Mouse (Mus musculus): ENCODE data around the gene Ctnnd2. TPM values are rescaled to one million over a fixed set of nuclear protein-coding genes. Genes with fewer than 3 reads are reported as not detected.

The Ctnnd2 gene
- polyA plus RNA-seq, 1 experiment from 2014 or later: 0.16 TPM

DNA sequence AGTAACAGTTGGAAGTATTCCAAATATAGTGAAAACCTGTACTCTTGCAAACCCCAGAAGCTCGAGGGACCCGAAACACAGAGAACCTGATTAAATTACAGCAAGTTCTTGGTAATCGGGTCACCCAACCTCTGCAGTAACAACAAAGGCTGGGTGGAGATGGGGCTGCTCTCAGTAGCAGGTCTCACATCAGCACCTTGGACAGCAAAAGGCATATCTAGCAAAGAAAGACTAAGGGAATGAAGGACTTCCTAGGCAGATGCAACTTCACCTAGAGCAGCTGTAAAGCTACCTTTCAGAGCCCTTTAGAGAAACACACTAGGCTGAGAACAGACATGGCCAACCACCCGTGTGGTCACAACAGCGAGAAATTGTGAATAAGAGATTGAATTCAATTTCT lies 741.0 kb downstream of the Ctnnd2 start:
- WGBS (ENCODE audit: insufficient replicate concordance): 58% methylated on average over 5 of the region's 5 CpGs
- no peak overlapping the region for H3K27ac ChIP-seq
- DNase-seq (no peak), ATAC-seq (ENCODE audit: low read depth) (no peak)
- H3K4me3 ChIP-seq (replicated peaks): no peak overlapping the region
- no peaks in the 10 kb centered on the region for H3K36me3 ChIP-seq
- H3K27me3 ChIP-seq: no peaks in the 10 kb centered on the region
- H3K9me3 ChIP-seq (replicated peaks): no peaks in the 10 kb centered on the region
- H3K4me1 ChIP-seq (replicated peaks): no peaks in the 10 kb centered on the region
- H3K4me2 ChIP-seq: no peak overlapping the region
- H3K9ac ChIP-seq: no peak overlapping the region

- ATAC-seq (ENCODE audit: low read depth) (no peak), DNase-seq (no peak)
- H3K27ac ChIP-seq: no peak overlapping the region
- no peaks in the 10 kb centered on the region for H3K9me3 ChIP-seq (replicated peaks)
- H3K36me3 ChIP-seq: no peaks in the 10 kb centered on the region
- H3K4me2 ChIP-seq: no peak overlapping the region
- no peaks in the 10 kb centered on the region for H3K27me3 ChIP-seq
- no peak overlapping the region for H3K9ac ChIP-seq
- H3K4me3 ChIP-seq (replicated peaks): no peak overlapping the region
- WGBS (ENCODE audit: insufficient replicate concordance): 66% methylated on average over 5 of the region's 5 CpGs
- no peaks in the 10 kb centered on the region for H3K4me1 ChIP-seq (replicated peaks)
Measured at GRCm38 (mm10) chr15:30925838-30926237, 753.4 kb downstream of the Ctnnd2 start.

DNA sequence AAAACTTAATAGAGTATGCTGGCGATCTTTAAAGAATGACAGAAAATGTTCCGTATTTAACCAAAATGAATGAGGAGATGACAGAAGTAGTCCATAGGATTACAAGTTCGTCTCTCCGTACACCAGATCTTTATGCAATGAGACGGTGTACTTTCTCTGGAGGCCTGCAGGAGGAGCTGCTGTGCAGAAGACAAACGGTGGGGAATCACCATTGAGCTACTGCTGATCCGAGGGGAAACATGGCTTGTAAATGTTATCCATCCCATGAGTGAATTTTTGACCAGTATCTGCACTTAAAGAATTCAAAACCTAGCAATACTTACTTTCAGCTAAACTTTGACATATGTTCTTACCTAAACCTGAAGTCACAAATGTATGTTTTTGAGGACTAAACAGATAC lies 755.2 kb downstream of the Ctnnd2 start:
- Histone ChIP-seq H3K27ac (no peak overlapping the region), H3K9ac (no peak overlapping the region), H3K27me3 (no peaks in the 10 kb centered on the region), H3K4me1 (replicated peaks) (no peaks in the 10 kb centered on the region), H3K4me3 (replicated peaks) (no peak overlapping the region), H3K9me3 (replicated peaks) (no peaks in the 10 kb centered on the region), H3K36me3 (no peaks in the 10 kb centered on the region), H3K4me2 (no peak overlapping the region)
- ATAC-seq (ENCODE audit: low read depth): no peak
- DNase-seq: no peak
- 45% methylated on average over 7 of the region's 7 CpGs for WGBS (ENCODE audit: insufficient replicate concordance)

GRCm38 (mm10) chr15:30931906-30932305 lies 759.5 kb downstream of the Ctnnd2 start:
- DNase-seq (no peak), ATAC-seq (ENCODE audit: low read depth) (no peak)
- Histone ChIP-seq H3K4me1 (replicated peaks) (no peaks in the 10 kb centered on the region), H3K4me2 (no peak overlapping the region), H3K27ac (no peak overlapping the region), H3K27me3 (no peaks in the 10 kb centered on the region), H3K36me3 (no peaks in the 10 kb centered on the region), H3K4me3 (replicated peaks) (no peak overlapping the region), H3K9ac (no peak overlapping the region), H3K9me3 (replicated peaks) (peaks cover 3% of the 10 kb centered on the region; the same call in 1 of the 2 replicates)
- 60% methylated on average over 5 of the region's 5 CpGs for WGBS (ENCODE audit: insufficient replicate concordance)

DNA sequence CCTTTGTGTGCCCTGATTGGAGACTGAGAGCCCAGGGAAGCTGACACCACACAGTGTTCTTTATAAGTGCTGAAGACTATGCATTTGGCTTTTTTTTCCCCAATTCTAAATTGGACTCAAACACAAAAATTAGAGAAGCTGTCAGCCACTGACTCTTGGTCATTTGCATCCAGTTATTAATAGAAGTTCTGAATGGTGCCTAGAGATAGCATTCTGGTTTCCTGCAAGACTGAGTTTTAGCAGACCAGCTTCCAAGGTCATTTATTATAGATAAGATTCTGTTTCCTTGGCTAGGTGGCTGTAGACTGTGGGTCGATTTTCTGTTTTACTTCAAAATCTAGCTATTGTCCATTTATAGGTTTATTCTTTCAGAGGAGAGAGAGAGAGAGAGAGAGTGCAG lies 773.5 kb downstream of the Ctnnd2 start:
- Histone ChIP-seq H3K9ac (no peak overlapping the region), H3K4me1 (replicated peaks) (no peaks in the 10 kb centered on the region), H3K9me3 (replicated peaks) (no peaks in the 10 kb centered on the region), H3K4me3 (replicated peaks) (no peak overlapping the region), H3K4me2 (no peak overlapping the region), H3K36me3 (no peaks in the 10 kb centered on the region), H3K27ac (no peak overlapping the region), H3K27me3 (no peaks in the 10 kb centered on the region)
- DNase-seq (no peak), ATAC-seq (ENCODE audit: low read depth) (no peak)
- 9% methylated on average over 1 of the region's 1 CpGs for WGBS (ENCODE audit: insufficient replicate concordance)

DNA sequence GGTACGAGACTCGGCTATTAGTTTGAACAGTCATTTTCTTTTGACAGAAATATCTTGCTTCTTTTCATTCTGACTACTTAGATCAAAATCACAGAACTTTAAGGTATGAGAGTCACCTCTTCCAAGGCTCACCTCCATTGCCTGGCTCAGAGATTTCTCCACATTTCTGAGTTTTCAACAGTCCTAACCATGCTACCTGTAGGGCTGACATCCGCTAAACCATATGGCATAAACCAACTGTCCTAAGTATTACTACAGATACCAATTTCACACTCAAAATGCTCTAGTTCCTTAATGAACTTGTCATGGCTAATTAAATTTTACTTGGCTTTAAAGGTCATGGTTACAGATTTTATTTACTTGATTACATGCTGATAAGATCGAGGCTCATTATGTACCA lies 786.1 kb downstream of the Ctnnd2 start:
- WGBS (ENCODE audit: insufficient replicate concordance): 74% methylated on average over 4 of the region's 4 CpGs
- no peak overlapping the region for H3K4me2 ChIP-seq
- no peaks in the 10 kb centered on the region for H3K9me3 ChIP-seq (replicated peaks)
- DNase-seq (no peak), ATAC-seq (ENCODE audit: low read depth) (no peak)
- no peak overlapping the region for H3K27ac ChIP-seq
- H3K36me3 ChIP-seq: no peaks in the 10 kb centered on the region
- no peak overlapping the region for H3K9ac ChIP-seq
- H3K27me3 ChIP-seq: no peaks in the 10 kb centered on the region
- no peaks in the 10 kb centered on the region for H3K4me1 ChIP-seq (replicated peaks)
- H3K4me3 ChIP-seq (replicated peaks): no peak overlapping the region

- Histone ChIP-seq H3K4me2 (no peak overlapping the region), H3K4me1 (replicated peaks) (no peaks in the 10 kb centered on the region), H3K4me3 (replicated peaks) (no peak overlapping the region), H3K9ac (no peak overlapping the region), H3K36me3 (no peaks in the 10 kb centered on the region), H3K27ac (no peak overlapping the region), H3K9me3 (replicated peaks) (no peaks in the 10 kb centered on the region), H3K27me3 (no peaks in the 10 kb centered on the region)
- ATAC-seq (ENCODE audit: low read depth) (no peak), DNase-seq (no peak)
- WGBS (ENCODE audit: insufficient replicate concordance): 56% methylated on average over 8 of the region's 8 CpGs
Measured at GRCm38 (mm10) chr15:30962421-30963160, 790.2 kb downstream of the Ctnnd2 start.

DNA sequence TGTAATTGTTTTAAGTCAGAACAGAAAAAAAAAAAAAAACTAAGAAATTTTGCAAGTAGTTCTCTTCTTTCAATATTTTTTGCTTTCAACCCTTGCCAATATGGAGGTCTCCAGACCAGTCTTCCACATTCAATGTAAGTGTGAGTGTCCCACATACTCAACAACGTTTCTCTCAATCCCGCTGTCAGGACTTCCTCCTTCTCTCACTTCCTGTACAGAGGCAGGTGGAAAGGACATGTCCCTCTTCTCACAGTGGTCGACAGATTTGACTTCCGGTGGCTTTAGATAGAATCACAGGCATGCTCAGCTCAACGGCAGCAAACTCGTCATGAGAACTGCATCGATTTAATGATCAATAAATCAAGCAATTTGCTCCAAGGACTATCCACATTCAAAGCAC lies 791.7 kb downstream of the Ctnnd2 start:
- Histone ChIP-seq H3K4me3 (replicated peaks) (no peak overlapping the region), H3K27me3 (no peaks in the 10 kb centered on the region), H3K27ac (no peak overlapping the region), H3K4me1 (replicated peaks) (no peaks in the 10 kb centered on the region), H3K36me3 (no peaks in the 10 kb centered on the region), H3K9ac (no peak overlapping the region), H3K9me3 (replicated peaks) (no peaks in the 10 kb centered on the region), H3K4me2 (no peak overlapping the region)
- DNase-seq (no peak), ATAC-seq (ENCODE audit: low read depth) (no peak)
- 51% methylated on average over 7 of the region's 7 CpGs for WGBS (ENCODE audit: insufficient replicate concordance)

- ATAC-seq (ENCODE audit: low read depth): no peak
- Histone ChIP-seq H3K4me1 (replicated peaks) (no peaks in the 10 kb centered on the region), H3K4me2 (no peak overlapping the region), H3K27ac (no peak overlapping the region), H3K9ac (no peak overlapping the region), H3K4me3 (replicated peaks) (no peak overlapping the region), H3K9me3 (replicated peaks) (no peaks in the 10 kb centered on the region), H3K27me3 (no peaks in the 10 kb centered on the region), H3K36me3 (no peaks in the 10 kb centered on the region)
- DNase-seq: no peak
- 61% methylated on average over 4 of the region's 4 CpGs for WGBS (ENCODE audit: insufficient replicate concordance)
Measured at GRCm38 (mm10) chr15:30964865-30965679, 792.7 kb downstream of the Ctnnd2 start.

DNA sequence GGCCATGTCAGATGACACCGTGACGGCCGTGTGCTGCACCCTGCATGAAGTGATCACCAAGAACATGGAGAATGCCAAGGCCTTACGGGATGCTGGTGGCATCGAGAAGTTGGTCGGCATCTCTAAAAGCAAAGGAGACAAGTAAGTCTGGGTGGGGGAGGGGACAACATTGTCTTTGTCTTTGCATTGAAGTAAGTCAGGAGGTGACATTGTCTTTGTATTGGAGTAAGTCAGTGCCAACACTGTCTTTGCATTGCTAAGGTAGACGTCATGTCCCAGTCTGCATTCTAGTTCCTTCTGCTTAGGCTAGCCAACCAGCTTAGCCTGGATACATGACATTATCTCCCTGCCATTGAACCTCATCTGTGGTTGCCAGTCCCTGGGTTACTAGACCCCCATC lies 794.4 kb downstream of the Ctnnd2 start:
- H3K36me3 ChIP-seq: no peaks in the 10 kb centered on the region
- no peak overlapping the region for H3K27ac ChIP-seq
- 82% methylated on average over 7 of the region's 7 CpGs for WGBS (ENCODE audit: insufficient replicate concordance)
- ATAC-seq (ENCODE audit: low read depth) (no peak), DNase-seq (no peak)
- no peak overlapping the region for H3K9ac ChIP-seq
- no peaks in the 10 kb centered on the region for H3K27me3 ChIP-seq
- no peak overlapping the region for H3K4me3 ChIP-seq (replicated peaks)
- H3K4me1 ChIP-seq (replicated peaks): no peaks in the 10 kb centered on the region
- no peak overlapping the region for H3K4me2 ChIP-seq
- H3K9me3 ChIP-seq (replicated peaks): no peaks in the 10 kb centered on the region

- H3K4me2 ChIP-seq: no peak overlapping the region
- H3K27me3 ChIP-seq: no peaks in the 10 kb centered on the region
- H3K27ac ChIP-seq: no peak overlapping the region
- no peak overlapping the region for H3K9ac ChIP-seq
- no peak overlapping the region for H3K4me3 ChIP-seq (replicated peaks)
- no peaks in the 10 kb centered on the region for H3K36me3 ChIP-seq
- no peaks in the 10 kb centered on the region for H3K9me3 ChIP-seq (replicated peaks)
- 79% methylated on average over 1 of the region's 1 CpGs for WGBS (ENCODE audit: insufficient replicate concordance)
- no peak for ATAC-seq (ENCODE audit: low read depth)
- DNase-seq: no peak
- no peaks in the 10 kb centered on the region for H3K4me1 ChIP-seq (replicated peaks)
Measured at GRCm38 (mm10) chr15:30974436-30974835, 802.0 kb downstream of the Ctnnd2 start.

All from liver, embryonic 13.5 days (tissue).